Mouse (Mus musculus): ENCODE results near the gene Gpr176. TPM values are rescaled to one million over a fixed set of nuclear protein-coding genes. Genes with fewer than 3 reads are reported as not detected.

Gene Gpr176
- total RNA-seq (2021) = under 1 TPM; 0.14 to 0.17 TPM

DNA sequence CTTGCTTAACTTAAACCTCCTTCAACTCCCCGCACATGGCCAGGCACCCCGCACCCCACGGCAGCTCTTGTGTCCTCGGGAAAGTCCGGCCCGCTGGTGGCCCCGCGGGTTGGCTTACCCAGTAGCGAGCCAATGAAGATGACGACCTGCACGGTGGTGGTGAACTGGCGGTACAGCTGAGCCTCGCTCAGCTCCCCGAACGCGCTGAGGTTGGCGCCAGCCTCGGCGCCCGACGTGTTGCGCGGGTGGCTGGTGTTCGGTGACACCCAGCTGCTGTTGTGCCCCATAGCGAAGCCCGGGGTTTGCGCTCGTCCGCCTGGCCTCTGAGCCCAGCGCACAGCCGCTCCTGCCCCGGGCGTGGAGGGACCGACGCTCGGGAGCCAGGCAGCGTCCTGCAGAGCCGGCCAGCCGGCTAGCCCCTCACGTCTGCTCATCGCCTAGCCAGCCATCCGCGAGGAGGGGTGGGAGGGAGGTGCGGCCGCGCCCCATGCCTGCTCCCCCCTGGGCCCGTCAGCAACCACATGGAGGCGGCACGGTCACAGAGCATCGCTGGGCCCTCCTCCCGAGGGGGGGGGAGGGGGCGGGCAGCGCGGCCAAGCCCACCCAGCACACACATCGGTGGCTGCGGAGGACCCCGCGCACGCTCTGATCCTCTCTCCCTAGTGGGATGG is at the start of gene Gpr176:
TSS of gene Gpr176 (minus strand) at position 519 of the 671 bp plus-strand sequence.
- intact Hi-C loops (cut with DNase I) = no loop called here
- DNase-seq = peak; percentile 4 to 19

DNA sequence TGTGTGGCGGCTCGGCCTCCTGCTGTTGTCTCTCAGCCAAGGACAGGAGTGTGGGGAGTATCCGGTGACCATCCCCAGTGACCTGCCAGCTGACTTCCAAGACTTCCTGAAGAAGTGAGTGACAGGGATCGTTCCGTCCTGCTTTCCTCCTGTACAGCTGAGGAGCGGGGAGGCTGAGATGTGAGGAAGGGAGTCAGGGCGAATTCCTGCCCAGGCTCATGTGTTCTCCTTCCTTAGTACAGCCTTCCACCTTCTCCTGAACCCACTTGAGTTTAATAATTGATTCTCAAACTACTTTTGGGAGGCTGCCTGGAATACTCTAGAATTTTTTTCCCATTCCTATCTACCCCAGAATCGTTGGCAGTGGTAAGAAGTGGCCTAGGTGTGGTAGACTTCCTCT is 49.2 kb upstream of the Gpr176 start:
- DNase-seq = peak; percentile 11 to 14
- intact Hi-C loops (cut with DNase I) = no loop called here

DNA sequence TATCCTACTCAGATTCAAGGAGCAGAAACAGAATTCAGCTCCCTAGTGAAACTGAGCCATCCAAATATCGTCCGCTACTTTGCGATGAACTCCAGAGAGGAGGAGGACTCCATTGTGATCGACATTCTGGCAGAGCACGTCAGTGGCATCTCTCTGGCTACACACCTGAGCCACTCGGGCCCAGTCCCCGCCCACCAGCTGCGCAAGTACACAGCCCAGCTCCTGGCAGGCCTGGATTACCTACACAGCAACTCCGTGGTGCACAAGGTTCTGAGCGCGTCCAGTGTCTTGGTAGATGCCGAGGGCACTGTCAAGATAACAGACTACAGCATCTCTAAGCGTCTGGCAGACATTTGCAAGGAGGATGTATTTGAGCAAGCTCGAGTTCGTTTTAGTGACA is 48.7 kb upstream of the Gpr176 start:
- no peak for DNase-seq
- intact Hi-C loops (cut with DNase I) = no loop called here

DNA sequence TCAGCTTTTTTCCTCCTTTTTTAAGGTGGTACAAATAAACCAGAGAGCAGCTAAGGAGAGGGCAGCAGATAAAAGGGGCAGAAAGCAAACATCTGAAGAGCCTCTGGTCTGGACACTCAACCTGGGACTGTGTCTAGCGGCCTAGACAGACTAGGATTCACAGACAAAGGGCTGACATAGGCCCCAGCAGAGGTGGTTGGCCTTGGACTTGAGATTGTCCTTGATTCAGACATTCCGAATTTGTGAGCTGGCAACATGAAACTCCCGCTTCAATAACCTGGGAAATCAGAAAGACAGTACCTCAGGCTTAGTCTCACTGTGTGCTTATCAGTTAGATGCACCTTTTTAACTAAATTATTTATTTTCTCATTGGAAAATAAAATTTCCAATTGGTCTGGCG is 44.9 kb upstream of the Gpr176 start:
- intact Hi-C loops (cut with DNase I) = no loop called here
- DNase-seq = no peak

DNA sequence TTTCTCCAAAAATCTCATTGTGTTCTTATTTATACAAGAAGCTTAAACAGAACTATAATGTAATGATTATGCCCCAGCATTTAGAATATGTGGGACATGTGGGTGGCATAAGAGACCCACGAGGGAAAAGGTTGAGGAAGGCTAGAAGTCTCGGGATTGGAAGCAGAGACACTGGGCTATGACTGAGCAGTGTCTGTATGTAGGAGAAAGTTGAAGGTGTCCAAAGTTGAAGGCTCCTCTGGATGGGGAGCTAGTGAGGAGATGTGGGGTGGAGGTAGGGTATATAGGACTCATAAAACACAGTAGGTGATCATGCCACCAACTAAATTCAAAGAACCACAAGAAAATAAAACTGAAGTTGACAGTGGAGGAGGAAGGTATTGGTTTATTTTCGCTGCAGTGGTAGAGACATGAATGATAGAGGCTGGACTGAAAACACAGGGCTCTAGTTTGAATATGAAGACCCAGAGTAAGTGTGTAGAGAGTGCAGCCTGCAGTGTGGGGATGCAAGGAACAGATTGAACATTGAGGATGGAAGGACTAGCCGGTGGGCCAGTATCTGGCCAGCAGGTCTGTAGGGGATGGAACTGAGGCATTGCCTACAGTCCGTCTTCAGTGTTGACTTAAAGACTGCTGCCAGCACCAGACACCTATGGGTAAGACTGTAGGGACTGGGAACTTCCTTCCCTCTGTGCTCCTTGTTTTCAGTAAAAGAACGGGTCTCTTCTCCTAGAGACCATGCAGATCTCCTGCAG is 42.6 kb upstream of the Gpr176 start:
- intact Hi-C loops (cut with DNase I) = no loop called here
- DNase-seq = no peak

DNA sequence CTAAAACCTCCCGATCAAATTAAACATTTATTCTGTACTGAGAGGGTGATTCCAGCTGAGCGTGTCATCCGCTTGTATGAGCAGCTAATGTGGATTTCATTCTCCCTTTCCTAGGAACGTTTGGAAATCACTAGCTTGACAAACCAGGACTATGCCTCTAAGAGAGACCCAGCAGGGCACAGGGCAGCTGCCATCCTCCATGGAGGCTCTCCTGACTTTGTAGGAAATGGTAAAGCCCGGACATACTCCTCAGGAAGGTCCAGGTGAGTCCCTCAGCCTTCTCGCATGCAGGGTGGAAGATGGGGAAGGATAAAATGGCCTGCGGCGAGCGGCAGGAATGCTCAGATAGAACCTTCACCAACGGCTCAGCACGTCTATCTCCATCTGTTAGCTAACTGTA is 39.6 kb upstream of the Gpr176 start:
- intact Hi-C loops (cut with DNase I) = no loop called here
- DNase-seq = no peak

DNA sequence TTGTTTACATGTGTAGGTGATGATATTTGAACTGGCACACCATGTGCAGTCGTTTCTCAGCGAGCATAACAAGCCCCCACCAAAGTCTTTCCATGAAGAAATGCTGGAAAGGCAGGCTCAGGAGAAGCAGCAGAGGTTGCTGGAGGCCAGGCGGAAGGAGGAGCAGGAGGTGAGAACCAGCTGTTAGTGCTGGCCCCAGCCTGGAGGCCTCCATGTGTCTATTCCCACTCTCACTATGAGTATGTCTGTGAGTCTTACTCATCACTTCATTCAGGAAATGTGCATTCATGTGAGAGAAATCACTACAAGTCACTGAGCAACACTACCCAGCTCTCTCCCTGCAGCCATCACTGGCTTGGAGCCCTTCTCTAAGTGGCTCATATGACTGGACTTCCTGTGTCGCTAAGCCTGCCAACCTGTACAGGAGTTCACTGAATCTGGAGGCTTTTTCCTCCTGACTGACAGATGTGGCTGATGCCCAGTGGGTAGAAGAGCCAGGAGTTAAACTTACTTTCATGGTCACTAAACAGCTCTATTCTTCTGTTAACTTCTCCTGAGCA is 35.2 kb upstream of the Gpr176 start:
- DNase-seq = no peak
- intact Hi-C loops (cut with DNase I) = no loop called here

DNA sequence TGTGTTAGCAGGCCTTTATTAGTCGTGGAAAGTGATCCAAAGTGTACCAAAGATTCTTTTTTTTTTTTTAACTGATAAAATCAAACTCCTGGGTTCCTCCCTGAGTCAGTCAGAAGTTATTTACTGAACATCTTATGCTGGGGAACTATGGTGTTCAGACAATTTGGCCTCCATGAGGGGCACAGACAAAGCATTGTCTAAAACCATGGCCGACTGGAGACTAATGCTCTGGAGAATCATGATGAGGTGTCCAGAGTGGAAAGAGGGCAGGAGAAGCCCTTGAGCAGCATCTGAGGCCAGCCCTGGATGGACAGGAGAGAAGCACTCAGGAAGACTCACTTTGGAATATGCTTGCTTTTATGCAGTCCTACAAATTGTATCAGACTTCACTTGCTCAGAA is 33.6 kb upstream of the Gpr176 start:
- intact Hi-C loops (cut with DNase I) = no loop called here
- DNase-seq = no peak

DNA sequence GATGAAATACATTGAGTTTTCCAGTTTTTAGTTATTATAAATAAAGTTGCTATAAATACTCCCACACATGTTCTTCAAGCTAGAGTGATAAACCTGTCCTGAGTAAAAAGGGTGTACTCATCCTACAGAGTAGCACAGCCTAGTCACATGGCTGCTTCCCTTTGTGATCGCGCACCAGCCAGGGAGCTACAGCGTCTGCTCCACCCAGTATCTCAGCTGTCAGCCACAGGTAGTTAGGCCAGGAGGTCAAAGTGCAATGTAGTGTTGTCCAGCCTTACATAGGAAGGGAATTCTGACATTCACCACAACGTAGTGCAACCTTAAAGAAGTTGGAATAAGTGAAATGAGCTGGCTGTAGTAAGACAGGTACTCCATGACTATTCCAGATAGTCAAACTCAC is 32.3 kb upstream of the Gpr176 start:
- DNase-seq = no peak
- intact Hi-C loops (cut with DNase I) = no loop called here

DNA sequence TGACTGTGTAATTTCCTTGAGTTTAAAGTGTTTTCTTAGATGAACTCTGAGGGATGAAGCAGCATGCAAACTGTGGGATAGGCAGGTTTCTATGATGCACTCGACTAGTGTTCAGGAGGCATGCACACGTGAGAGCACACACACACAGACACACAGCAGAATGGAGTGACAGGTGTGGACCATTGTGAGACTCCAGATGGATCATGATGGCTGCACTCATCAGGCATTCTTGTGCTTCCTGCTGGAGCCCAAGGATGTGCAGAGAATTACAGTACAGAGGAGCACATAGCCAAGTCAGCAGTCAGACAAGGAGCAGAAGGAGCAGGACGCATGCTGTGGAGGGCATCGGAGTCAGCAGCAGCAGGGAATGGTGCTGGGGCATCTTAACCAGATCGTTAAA is 31.1 kb upstream of the Gpr176 start:
- no peak for DNase-seq
- intact Hi-C loops (cut with DNase I) = no loop called here

DNA sequence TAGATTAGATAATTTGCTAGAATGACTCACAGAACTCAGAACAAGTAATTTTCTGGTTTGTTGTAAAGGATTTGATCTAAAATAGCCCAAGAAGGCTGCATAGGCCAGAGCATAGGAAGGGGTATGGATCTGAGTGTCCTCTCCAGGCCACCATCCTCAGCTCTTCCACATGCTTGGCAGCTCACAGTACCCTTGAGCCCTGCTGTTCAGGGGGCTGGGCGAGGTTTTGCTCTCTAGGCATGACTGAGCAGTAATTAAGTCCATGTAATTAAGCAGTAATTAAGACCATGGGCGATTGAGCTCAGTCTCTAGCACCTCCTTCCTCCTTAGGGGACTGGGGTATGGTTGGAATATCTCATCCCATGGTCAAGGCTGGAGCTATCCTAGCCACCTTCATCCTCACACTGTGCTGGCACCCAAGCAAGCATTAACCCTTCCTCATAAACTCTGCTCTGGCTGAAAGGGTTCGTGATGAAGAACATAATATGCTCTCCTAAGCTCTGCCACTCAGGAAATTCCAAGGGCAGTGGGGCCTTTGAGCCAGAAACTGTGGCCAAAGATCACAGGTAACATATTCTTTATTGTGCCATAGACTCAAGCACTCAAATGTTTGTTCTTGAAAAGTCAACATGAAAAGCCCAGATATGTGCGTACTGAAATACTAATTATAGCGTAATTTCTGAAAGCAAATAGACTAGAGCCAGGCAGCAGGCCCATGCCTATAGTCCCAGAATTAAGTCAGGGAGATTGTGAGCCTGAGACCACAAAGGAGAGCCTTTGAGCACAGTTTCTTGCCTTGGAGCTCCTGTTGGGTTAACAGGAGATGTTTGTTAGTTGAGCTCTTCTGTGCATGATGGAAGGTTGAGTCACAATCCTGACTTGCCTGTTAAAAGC is 28.9 kb upstream of the Gpr176 start:
- intact Hi-C loops (cut with DNase I) = no loop called here
- DNase-seq = no peak

DNA sequence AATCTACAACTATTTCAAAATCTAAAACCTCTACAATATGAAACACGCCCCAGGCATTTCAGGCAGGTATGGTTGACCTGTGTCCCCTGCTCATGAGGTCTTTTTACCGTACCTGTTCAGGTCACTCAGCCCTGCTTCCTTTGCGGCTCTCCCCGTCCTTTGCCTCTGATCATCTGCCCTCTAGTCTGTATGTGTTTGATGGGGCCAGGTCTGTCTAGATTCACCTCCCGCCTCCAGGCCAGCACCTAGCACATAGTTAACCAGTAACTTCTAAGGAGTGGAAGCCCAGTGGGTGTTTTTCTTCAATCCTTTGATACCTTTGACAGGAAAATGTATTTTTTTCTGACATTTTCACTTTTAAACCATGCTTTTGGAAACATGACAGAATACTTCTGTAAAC is 26.5 kb upstream of the Gpr176 start:
- intact Hi-C loops (cut with DNase I) = no loop called here
- DNase-seq = no peak

DNA sequence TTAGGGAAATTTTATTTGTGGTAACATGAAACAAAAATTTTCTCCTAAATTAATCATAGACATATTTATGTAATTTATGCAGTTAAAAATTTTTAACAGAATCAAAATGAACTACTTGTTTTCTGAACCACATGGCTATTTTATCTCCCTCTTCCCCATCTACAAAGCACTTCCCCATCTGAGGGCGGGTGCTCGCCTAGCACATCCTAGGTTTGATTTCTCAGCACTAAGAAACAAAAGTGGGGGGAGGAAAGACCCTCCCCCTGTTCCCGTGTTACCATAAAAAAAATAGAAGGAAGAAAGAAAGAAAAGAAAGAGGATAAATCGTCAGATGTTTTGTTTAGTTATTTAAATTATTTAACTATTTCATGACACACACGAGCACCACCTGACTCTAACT is 18.0 kb upstream of the Gpr176 start:
- intact Hi-C loops (cut with DNase I) = no loop called here
- no peak for DNase-seq

DNA sequence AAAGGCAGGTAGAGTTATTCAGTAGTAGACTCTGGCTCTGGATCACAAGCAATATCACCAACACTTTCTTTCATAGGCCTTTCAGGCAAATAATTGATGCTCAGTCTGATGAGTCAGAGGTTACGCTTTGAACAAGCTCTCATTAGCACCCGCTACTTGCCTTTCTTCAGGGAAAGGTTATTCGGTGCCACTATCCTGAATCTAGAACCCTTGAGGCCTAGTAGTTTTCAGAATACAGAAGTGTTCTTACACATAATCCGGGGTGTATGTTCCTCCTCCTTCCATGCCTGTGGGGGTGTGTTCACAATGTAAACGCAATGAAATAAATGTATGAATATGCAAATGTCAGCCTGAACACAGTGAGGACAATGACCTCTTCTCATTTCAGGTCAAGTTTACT is 16.9 kb upstream of the Gpr176 start:
- intact Hi-C loops (cut with DNase I) = no loop called here
- no peak for DNase-seq

DNA sequence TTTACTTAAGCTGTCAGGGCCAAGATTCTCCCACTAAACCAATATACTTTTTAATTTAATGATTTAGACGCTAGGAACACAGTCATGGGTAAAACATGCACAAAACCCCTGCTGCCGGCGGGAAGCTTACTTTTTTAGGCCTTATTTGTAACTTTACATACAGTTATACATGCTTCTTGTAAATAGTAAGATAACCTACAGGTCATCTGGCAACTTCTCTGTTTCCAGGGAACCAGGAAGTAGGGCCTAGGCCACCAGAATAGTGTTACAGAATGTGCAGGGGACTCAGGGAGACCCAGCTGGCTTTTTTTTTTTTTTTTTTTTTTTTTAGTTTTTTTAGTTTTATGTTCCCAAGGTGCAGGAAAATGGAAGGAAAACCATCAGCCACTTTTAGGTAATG is 16.4 kb upstream of the Gpr176 start:
- no peak for DNase-seq
- intact Hi-C loops (cut with DNase I) = loop anchor here (10.0 kb wide), 1 partner anchor 495 kb away; no protein-coding TSS in a partner anchor

DNA sequence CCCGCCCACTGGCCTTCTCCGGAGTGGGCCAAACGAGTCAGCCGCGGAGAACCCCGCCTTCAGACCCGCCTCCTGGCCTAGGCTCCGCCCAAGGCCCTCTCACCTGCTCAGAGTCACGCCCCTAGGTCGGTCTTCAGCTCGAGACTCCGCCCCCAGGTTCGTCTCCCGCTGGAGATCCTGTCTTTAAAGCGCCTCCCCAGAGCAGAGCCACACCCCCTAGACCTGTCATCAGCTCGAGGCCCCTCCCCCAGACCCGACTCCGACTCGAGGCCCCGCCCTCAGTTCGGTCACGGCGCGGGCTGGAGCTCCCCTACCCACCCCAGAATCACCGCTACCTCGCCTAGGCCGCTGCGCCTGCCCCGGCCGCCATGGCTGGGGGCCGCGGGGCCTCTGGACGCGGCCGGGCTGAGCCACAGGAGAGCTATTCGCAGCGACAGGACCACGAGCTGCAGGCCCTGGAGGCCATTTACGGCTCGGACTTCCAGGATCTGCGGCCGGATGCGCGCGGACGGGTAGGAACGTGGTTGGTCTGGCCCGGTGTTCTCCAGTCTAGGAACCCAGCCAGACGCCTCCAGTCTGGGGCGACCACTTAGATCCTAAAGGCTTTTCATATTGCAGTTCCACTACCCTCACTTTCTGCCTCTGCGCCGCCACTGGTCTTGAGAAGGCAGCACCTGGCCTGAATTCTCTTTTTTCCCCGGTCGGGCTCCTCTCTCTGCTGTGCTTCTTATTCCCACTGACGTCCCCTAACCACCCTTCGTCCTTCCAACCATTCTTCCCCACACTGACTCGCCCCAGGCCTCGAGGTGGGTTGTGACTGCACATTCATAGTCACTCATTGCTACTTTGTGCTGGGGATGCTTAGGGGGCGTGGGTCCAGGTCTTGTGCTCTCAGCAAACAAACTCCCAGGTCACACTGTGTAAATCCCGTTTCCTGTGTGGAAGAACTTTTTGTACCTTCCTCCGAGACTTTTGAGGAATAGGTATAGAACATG is 15.4 kb upstream of the Gpr176 start, which contains the start of gene Eif2ak4:
TSS of gene Eif2ak4 (plus strand) at position 278 of the 995 bp plus-strand sequence.
- peak; percentile 96 to 97 for DNase-seq
- intact Hi-C loops (cut with DNase I) = loop anchor here (10.0 kb wide), 1 partner anchor 496 kb away; no protein-coding TSS in a partner anchor

DNA sequence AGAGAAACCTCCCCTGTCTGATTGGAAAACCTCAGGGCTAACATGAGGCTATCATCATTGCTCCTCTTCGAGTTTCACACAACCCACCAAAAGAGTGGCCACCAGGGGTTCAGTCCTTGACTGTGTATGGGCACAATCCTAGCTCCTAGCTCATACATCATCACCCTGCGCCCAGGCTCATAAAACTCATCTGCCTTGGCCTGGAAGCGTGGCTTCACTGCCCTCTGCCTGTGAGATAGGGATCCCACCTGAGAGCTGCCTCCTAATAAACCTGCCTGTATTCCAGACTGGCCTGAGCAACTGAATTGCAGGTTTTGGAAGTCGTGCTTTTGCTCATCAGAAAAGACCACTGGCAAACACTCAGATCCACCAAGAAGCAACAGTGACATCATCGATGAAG is 10.2 kb upstream of the Gpr176 start:
- no peak for DNase-seq
- intact Hi-C loops (cut with DNase I) = loop anchor here (10.0 kb wide), 1 partner anchor 501 kb away; no protein-coding TSS in a partner anchor

DNA sequence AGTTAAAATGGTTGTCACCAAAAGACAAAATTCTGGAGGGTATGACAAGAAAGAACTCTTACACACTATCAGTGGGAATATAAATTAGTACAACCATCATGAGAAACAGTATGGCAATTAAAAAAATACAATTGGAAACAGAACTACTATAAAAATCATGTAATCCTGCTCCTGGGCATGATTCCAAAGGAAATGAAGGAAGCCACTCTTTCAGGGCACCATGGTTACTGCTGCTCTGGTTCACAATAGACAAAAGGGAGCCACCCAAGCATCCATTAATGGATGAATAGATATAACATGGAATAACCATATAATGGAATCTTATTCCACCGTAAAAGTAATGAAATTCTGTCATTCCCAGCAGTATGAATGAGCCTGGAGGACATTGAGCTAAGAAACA is 6.5 kb upstream of the Gpr176 start:
- intact Hi-C loops (cut with DNase I) = loop anchor here (10.0 kb wide), 1 partner anchor 505 kb away; no protein-coding TSS in a partner anchor
- DNase-seq = no peak

DNA sequence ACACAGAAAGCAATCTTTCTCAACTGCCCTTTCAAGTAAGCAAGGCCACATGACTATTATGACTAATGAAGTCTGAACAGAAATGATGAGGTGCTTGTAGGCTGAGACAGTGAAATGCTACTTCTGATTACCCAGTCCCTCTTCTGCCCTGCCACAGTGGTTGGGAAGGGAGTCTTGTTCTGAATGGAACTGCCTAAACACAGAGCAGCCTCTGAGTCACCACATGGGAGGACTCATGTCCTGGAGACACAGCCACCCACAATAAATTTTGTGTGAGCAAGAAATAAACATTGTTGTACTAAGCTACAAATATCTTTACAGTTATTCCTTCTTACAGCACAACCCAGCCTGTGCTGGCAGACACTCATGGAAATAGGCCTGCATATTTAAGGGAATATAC is 2.7 kb upstream of the Gpr176 start:
- no peak for DNase-seq
- intact Hi-C loops (cut with DNase I) = no loop called here

DNA sequence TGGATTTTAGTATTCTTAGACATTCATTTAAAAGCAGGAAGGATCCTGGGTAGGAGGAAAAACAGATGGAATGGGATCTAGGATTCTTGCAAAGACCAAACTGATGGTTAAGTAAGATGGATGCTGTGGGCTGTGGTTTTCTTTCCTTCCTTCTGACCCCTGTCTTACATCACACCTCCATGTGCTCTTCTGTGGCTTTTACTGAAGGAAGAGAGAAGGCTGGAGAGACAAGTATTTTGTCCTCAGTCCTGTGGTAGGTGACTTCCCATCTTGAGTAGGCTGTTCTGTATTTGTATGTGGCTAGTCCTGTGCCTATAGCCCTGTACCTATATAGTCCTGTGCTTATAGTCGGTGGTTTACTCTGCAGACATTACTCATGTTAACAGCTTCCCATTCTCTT is 2.3 kb upstream of the Gpr176 start:
- no peak for DNase-seq
- intact Hi-C loops (cut with DNase I) = no loop called here

Data from heart, postnatal 36 days (tissue).